Mouse (Mus musculus): Measurements from ENCODE around the gene Mbnl3.

Mbnl3 gene

DNA sequence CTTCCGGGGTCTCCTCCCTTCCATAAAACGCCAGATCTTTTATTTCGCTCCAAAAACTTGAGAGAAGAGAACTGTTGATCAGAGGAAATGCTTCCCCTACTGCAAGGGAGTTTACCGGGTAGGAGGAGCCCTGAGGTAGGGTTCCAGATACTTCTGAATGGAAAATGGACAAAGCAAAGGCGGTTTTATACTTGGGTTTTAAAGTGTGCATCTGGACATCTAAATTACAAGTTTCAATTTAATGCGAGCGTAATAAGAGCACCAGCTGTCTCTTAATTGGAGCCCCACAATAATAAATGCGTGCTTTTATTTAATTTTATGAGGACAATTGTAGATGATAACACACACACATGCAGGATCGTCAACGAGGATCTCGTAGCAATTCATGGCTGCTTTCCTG lies at the start of gene Mbnl3:
Mbnl3 (minus strand) TSS at position 101 of the 400 bp plus-strand sequence.
- no peak for DNase-seq

DNA sequence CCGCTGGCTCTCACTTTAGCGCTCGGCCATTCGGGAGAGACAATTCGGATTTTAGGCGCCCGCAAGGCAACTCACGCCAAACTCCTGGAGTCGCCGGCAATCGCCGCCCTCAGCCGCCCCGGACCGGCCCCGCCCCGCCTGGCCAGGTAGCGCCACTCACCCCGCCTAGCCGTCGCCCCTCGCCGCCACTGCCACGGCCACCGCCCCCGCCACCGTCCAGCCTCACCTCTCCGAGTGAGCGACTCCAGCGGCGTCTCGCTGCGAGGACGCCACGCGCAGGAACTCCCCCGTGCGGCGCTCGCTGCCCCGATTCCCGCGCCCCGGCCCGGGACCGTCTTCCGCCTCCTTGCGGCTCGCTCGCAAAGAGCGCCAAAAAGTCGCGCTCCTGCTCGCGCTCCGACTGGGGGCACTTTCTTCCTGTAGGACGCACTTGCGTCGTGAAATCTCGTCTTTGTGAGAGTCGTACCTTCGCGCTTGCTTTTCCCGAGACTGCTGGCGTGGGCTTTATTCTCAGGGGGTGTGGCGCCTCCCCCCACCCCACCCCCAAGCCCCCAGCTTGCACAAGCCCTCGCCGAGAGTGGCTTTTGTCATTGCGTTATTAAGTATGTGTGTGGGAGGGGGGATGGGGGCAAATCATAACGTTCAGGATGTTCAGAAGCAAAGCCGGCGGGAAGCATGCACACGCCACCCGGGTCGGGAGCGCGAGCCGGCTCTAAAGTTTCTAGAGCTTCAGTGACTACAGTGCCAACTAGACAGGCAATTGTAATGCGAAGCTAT lies 596 bp downstream of the Mbnl3 start:
- DNase-seq = no peak

DNA sequence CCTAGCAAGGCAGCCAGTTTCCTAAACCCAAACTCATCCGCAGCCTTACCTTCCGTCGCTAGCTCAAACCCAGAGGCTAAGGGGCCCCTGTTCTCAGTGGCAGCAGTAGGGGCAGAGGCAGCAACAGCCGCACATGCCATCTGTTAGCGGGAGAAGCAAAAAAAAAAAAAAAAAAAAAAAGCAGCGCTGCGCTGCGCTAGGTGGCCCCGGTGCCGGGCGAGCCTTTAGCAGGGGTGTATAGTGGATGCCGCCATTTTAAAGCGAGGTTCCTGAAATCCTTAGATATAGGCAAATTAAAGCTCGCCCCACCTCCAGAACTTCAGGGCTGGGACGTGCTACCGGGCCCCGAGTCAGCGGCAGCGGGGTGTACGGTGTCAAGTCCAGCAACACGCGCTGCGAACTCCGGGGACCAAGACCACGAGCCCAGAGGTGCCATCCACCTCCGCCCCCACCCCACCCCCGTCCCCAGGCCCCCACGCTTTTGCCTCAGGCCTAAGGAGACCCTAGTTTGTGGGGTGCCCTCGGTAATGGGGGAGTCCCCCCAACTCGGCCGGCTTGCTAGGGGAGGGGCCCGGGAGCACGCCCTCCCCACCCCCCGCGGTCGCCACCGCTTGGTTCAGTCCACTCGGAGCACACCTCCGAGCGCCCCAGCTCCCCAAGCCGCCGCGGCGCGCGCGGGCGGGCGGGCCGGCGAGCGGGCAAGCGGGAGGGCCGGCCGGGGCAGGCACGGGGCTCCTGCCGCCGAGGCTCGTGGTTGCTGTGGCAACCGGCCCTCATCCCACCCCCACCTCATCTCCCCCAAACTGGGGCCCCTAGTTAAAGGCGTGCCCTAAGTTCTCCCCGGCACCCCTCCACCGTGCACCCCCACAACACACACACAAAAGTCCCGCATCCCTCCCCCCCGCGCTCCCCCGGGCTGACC lies 1.4 kb downstream of the Mbnl3 start:
- no peak for DNase-seq

DNA sequence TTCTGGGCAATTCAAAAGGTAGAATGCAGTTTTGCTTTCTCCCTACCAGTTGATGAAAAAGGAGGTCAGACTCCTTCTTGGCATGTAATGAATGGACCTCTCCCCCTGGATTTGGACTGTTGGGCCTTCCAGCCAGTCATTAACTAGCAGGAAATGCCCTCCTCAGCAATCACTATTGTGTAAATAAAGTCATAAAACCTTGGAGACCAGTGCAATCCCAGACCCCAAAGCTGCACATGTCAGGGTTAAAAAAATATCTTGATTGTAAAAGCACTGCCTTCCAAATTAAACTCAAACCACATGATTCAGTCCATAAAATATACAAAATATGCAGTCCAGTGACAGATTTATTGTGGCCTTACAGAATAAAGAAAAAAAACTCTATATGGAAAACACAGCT lies 9.3 kb downstream of the Mbnl3 start:
- DNase-seq = no peak

DNA sequence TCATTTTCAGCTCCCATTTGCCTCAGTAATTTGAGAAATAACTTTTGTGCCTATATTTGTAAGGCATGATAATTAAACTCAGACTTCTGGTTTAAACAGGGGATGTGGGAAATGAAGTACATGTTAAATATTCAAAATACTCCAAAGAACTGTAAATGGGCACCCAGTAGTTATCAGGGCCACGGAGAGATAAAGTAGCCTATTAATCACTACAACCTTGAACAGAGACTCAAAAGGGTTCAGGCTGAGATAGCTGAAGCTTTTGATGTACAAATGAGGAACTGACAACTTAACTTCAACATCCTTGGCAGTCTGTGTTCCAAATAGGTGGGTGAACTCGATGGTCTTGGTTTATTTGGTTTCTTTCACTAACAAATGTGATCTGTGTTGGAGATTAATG lies 34.4 kb downstream of the Mbnl3 start:
- no peak for DNase-seq

DNA sequence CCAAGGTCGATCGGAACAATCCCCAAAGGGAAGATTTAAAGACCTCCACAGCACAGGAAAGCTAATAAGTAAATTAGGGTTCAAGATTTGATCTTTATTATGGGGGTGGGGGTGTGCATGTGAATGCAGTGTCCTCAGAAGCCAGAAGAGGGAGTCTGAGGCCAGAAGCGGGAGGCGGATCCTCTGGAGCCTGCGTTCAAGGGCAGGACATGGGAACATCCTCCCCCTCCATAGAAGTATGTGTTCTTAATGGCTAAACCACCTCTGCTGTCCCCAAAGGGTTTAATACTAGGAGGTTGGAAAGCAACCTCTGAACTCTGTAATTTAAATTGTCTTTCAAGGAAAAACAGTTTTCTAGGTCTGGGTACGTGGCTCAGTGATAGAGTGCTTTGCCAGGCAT lies 34.9 kb downstream of the Mbnl3 start:
- DNase-seq = no peak

DNA sequence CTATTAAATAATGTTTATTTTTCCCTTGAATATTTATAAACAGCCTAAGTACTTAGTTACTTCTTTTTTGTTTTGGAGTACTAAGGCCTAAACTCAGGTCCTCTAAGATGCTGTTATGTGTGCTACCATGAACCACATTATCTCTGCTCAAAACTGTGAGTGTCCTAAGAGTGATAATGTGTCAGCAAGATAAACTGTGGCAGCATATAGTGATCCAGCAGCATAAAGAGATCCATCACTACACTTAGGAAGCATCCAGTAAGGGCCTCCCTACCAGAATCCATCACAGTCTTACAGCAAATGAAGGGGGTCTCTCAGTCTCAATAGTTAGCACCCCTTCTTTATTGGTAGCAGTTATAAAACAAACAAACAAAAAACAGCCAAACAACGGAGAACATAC lies 35.9 kb downstream of the Mbnl3 start:
- no peak for DNase-seq

DNA sequence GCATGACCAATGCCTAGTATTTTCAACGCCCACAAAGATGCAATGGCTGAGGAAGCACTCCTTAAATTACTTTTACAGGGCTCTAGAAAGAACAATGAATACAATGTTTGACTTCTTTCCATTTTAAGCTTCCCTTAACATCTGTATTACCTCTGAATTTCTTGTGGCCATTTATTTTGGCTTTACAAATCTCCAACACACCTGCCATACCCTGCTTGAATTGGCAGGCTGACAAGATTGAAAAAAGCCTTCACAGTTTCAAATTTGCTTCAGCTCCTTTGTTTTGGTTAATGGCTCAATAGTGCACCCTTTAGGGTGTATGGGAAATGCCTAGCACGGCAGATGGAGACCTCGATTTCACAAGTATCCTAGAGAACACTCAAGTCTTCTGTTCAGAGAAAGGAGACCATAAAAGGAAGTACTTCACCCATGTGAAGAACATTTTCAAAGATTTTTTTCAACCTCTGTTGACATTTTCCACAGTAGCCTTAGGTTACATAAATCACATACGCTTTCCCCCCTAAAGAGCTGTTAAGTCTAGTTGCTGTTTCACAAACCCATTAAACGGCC lies 36.8 kb downstream of the Mbnl3 start:
- no peak for DNase-seq

DNA sequence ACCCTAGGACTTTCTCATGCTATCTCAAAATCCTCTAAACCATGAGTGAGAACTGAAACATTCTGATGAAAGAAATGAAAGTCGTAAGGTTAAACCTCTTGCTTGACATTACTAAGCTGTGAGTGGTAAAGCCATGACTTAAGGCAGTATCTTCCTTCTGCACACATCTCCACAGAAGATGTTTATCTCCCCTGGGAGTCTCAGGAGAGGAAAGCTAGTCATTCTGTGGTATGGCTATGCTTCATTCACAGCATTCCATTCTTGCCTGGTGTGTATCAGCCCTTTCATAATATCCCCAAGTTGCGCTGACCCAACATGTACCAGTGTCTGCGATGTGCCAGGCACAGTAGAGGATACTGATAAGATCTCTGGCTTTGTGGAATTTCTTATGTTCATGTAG lies 38.4 kb downstream of the Mbnl3 start:
- no peak for DNase-seq

DNA sequence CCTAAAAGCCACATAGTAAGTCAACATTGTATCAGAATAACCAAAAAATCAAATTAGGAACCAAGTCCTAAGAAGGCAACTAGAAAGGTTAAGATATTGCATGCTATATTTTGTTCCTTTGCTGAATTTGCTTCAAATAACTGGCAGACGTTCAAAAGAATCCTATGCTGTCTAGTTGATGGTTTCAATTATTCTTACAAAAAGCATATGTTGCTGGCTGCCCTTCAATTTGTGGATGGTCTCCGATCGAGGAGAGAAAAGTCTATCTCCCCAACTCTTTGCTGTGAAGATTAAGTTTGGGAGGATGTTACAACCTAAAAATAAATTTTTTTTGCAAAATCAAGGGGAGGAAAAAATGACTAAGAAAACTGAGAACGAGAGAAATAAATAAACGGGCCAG lies 41.6 kb downstream of the Mbnl3 start:
- DNase-seq = no peak

DNA sequence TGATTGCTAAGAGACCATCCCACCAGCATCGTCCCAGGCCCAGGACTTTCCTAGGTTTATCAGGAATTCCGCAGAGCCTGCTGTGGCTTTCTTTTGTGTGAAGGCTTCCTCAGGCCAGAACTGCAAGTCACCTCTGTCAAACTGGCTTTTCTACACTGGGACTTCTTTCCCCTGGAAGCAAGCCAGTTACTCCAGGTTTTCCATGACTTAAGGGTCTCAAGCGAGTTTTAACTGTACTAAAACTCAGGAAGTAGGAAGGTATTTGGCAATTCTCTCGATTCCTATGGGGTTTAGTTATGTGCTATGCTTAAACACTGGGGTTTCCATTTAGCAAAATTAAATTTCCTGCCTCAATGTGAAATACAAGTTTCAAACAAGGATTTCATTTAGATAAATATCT lies 57.9 kb downstream of the Mbnl3 start:
- DNase-seq = no peak

DNA sequence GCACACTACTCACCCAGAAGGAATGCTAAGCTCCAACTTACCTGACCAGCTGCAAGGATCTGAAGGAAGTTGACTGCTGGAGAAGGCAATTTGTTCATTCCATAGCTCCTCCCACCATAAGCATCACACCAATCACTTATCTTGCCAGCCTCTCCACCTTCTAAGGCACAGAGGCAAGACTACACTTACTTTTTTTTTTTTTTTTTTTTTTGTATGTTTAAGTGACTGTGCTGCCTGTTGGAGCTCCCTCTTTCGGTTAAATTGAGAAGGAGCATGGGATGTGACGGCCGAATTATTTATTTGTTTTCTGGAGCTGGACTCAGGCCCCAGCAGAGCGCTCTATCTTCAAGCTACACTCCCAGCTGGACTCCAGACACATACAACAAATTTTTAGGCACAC lies 60.0 kb downstream of the Mbnl3 start:
- no peak for DNase-seq

DNA sequence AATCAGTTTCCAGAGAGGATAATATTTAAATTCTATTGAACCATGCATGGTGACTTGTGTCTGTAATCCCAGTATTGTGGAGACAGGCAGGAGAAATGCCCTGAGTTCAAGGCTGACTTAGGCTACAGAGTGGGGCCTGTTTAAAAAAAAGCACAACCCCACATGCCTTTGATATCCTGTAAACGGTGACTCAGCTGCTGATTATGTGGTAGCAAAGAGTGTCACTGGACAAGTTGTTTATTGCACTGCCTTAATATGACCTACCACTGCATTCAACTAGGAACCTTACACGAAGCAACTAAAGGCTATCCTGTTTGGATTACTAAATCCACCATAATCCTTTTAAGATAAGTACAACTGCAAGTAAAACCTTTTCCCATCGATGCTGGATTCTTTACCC lies 66.3 kb downstream of the Mbnl3 start:
- no peak for DNase-seq

DNA sequence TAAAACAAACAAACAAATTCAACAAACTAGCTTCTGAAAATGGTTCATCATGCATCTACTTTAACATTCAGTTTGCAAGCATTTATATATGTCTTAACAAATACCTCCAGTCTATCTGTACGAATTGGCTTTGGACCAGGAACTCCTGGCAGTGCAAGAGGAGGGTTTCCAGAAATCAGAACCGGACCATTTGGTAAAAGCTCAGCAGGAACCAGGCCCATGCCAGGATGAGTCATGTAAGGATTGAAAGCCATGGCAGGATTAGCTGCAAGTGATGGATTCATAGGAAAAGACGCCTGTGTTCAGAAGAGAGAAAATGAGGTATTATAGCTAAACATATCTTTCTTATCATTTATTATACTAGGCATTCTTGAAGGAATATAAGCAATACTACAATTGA lies 75.0 kb downstream of the Mbnl3 start:
- no peak for DNase-seq

DNA sequence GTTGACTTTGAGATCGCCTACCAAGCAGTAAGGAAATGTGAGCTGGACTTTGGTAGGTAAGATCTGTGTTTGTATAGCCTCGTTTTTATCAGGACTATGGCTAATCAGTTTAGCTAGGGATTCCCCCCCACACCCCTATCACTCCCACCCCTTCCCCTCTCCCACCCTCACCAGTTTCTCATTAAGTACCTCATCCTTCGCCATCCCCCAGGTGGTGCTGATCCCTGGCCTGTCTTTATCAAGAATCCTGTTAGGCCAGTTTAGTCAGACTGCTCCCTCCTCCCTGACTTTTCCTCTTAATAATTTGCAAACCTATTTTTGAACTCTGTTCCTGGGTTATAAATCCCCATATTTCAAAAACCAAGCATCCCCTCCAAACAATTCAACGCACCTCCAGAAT lies 103.6 kb downstream of the Mbnl3 start:
- no peak for DNase-seq

DNA sequence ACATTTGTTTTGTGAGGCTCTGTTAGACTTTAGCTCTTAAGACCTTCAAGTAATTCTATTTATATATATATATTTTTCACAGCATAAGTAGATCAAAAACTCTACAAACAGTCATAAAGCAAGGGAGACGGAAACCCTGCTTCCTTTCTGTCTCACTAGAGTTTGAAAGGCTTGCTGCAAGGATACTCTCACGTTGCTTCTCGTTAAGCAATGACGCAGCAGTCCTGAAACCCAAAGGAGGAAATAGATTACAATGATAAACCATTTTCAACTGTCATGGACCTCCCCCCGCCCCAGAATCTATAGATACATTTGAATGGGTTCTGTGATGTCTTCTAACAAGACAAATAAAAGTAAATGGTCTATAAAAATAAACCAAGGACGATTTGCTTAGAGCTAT lies 121.4 kb downstream of the Mbnl3 start:
- DNase-seq = no peak

DNA sequence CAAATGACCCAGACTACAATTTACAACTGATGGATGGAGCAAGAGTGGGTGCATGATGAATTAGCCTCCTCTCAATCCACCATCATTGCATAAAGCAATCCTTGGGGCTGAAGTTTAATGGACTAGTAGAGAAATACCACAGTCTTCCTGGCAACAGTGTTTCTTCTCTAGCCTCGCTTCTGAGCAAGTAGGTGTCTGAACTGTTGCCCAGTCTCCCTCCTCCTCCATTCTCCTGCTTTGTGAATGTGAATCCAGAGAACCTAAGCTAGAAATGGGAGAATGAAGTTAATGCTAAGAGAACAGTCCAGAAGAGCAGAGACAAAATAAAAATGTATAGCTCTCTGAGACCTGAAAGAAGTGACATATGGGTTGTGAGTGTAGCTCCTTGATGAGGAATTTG lies 122.1 kb downstream of the Mbnl3 start:
- DNase-seq = peak; percentile 4

DNA sequence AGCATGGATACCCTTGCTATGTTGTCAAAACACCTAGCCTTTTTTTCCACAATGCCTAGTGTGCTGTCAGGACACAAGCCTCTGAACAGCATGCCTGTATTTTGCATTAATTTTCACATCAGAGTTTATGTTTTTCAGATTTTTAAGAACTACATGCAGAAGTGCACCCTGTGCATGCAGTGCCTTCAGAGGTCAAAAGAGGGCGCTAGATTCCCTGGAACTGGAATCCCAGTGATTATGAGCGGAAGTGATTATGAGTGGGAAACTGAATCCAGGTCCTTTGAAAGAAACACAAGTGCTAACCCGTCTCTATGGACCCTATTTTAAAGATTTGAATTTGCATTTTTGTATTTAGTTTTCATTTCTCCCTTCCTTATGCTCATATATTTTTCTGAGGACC lies 129.6 kb downstream of the Mbnl3 start:
- no peak for DNase-seq

Measured in right cerebral cortex, adult 18-20 months (tissue).